Mouse (Mus musculus): ENCODE measurements around the gene Fbxl17.

GRCm38 (mm10) chr17:63145311-63145741, 354.5 kb downstream of the Fbxl17 start:
- TF ChIP-seq CTCF (IDR thresholded peaks at IDR 0.05; ENCODE audit: borderline replicate concordance, control insufficient read depth, extremely low read depth, insufficient read depth, low read length, poor library complexity), result no peak
- no peak for TF ChIP-seq POLR2A (IDR thresholded peaks at IDR 0.05; ENCODE audit: control insufficient read depth, extremely low read depth, insufficient read depth, low read length, poor library complexity)
